Mouse (Mus musculus): Measurements from ENCODE around the gene Dab2ip. TPM values are rescaled to one million over a fixed set of nuclear protein-coding genes. Genes with fewer than 3 reads are reported as not detected.

Dab2ip gene
- polyA plus RNA-seq, 1 experiment from 2014 or later, result 27.0 TPM

DNA sequence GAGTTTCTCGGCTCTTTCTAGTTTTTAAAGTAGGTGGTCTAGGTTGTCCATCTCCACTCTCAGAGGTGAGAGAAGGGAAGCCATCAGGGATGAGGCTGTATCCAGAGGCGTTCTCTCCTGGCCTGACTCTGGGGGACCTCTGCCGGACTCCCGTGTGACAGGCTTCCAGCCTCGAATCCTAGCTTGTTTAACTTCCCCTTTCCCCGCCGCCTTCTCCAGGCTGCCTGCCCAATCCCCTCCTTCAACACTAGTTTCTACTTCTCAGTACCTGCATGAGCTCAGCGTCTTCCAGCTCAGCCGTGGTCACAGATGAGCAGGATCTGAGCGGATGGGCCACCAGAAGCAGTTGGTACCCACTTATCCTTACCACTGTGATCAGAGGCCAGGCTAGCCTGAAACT lies 31.3 kb downstream of the Dab2ip start:
- no peak overlapping the region for H3K4me2 ChIP-seq (ENCODE audit: low read depth, low read length)
- peaks cover 34% of the 10 kb centered on the region for H3K4me1 ChIP-seq (ENCODE audit: control insufficient read depth, insufficient read depth, low read length)
- H3K4me3 ChIP-seq (ENCODE audit: low read length), result no peak overlapping the region
- no peak overlapping the region for H3K9ac ChIP-seq (ENCODE audit: low read depth, low read length)
- no peak for ATAC-seq
- no peaks in the 10 kb centered on the region for H3K27me3 ChIP-seq (replicated peaks; ENCODE audit: control insufficient read depth, insufficient read depth, low read length)
- WGBS, result 79% methylated on average over 10 of the region's 10 CpGs
- H3K27ac ChIP-seq (ENCODE audit: low read length), result no peak overlapping the region
- H3K9me3 ChIP-seq (ENCODE audit: control insufficient read depth, low read length), result no peaks in the 10 kb centered on the region
- no peaks in the 10 kb centered on the region for H3K36me3 ChIP-seq (ENCODE audit: control insufficient read depth, insufficient read depth, low read length)

DNA sequence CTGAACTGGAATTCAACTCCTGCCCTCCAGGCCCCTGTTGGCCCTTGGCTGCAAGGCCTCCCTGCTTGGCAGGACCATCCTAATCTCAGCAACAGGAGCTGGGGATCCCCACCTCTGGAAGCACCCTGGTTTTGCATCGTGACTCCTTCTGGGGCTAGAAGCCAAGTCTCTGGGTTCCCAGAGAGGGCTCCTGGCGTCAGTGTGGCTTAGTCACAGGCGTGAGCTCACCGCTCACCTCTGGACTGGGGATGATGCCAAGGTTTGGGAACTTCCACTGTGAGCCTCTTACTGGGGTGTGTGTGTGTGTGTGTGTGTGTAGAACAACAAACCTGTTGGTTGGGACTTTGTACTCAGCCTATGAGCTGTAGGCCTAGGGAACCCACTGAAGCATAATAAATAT lies 31.7 kb downstream of the Dab2ip start:
- H3K27ac ChIP-seq (ENCODE audit: low read length), result no peak overlapping the region
- peak; percentile 15; the same call in 1 of the 2 replicates for ATAC-seq
- no peaks in the 10 kb centered on the region for H3K9me3 ChIP-seq (ENCODE audit: control insufficient read depth, low read length)
- WGBS, result 66% methylated on average over 4 of the region's 4 CpGs
- no peaks in the 10 kb centered on the region for H3K36me3 ChIP-seq (ENCODE audit: control insufficient read depth, insufficient read depth, low read length)
- H3K4me2 ChIP-seq (ENCODE audit: low read depth, low read length), result no peak overlapping the region
- H3K27me3 ChIP-seq (replicated peaks; ENCODE audit: control insufficient read depth, insufficient read depth, low read length), result no peaks in the 10 kb centered on the region
- peaks cover 38% of the 10 kb centered on the region for H3K4me1 ChIP-seq (ENCODE audit: control insufficient read depth, insufficient read depth, low read length)
- H3K4me3 ChIP-seq (ENCODE audit: low read length), result no peak overlapping the region
- no peak overlapping the region for H3K9ac ChIP-seq (ENCODE audit: low read depth, low read length)

DNA sequence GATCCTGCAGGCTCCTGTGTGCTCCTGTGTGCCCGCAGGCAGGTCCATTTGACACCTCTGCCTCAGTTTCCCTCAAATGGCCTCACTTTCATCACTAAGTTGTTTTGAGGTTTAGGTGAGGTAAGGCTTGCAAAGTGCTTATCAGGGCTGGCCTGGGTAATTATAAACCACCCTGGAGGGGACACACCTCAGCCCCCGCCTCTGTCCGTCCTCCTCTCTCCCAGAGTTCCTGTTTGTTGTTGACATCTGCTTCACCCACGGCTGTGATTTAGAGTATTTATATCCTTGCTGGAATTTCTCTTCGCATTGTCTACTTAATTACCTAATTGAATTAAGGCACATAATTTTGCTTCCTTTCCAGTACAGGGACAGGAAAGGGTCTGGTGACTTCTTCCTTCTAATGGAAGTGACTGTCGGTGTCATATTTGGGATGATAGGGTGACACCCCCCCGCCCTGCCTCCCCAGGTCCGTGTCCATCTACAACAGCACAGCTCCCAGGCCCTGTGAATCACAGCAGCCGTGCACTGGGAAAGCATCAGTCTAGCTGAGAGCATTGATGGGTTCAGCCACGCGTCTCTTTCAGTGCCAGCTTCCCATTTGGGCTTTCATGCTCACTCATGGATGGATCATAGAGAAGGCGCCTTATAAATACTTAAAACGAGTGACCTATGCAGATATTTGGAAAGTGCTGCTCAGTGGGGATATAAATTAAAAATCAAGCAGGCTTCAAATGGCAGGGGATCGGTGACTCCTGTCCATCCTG lies 34.1 kb downstream of the Dab2ip start:
- Histone ChIP-seq H3K27ac (ENCODE audit: low read length) (no peak overlapping the region), H3K27me3 (replicated peaks; ENCODE audit: control insufficient read depth, insufficient read depth, low read length) (no peaks in the 10 kb centered on the region), H3K9ac (ENCODE audit: low read depth, low read length) (no peak overlapping the region), H3K36me3 (ENCODE audit: control insufficient read depth, insufficient read depth, low read length) (no peaks in the 10 kb centered on the region), H3K4me1 (ENCODE audit: control insufficient read depth, insufficient read depth, low read length) (peaks cover 42% of the 10 kb centered on the region), H3K4me3 (ENCODE audit: low read length) (no peak overlapping the region), H3K9me3 (ENCODE audit: control insufficient read depth, low read length) (no peaks in the 10 kb centered on the region), H3K4me2 (ENCODE audit: low read depth, low read length) (no peak overlapping the region)
- WGBS, result 67% methylated on average over 14 of the region's 14 CpGs
- ATAC-seq, result no peak

- Histone ChIP-seq H3K27me3 (replicated peaks; ENCODE audit: control insufficient read depth, insufficient read depth, low read length) (no peaks in the 10 kb centered on the region), H3K4me3 (ENCODE audit: low read length) (no peak overlapping the region), H3K9ac (ENCODE audit: low read depth, low read length) (no peak overlapping the region), H3K27ac (ENCODE audit: low read length) (no peak overlapping the region), H3K36me3 (ENCODE audit: control insufficient read depth, insufficient read depth, low read length) (no peaks in the 10 kb centered on the region), H3K9me3 (ENCODE audit: control insufficient read depth, low read length) (no peaks in the 10 kb centered on the region), H3K4me2 (ENCODE audit: low read depth, low read length) (no peak overlapping the region), H3K4me1 (ENCODE audit: control insufficient read depth, insufficient read depth, low read length) (peaks cover 43% of the 10 kb centered on the region)
- 80% methylated on average over 9 of the region's 9 CpGs for WGBS
- no peak for ATAC-seq
Observed at GRCm38 (mm10) chr2:35592725-35593392, 34.8 kb downstream of the Dab2ip start.

DNA sequence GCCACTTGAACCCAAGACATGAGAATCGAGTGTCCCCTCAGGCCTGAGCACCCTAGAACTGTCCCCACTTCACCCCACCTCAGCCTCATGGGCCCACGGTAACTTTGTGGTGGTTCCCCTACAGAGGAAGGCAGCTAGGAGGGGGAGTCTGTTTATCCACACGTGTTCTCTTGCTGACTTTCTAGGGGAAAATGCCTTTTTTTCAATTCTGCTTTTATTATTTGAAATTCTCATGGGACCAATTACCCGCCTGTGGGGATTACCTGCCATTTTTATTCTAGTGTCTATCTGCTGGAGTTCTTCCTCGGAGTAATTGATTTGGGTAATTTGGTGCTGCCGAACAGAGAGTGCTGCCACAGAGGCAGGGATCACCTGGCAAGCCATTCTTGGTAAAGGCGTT lies 35.8 kb downstream of the Dab2ip start:
- Histone ChIP-seq H3K4me2 (ENCODE audit: low read depth, low read length) (no peak overlapping the region), H3K9ac (ENCODE audit: low read depth, low read length) (no peak overlapping the region), H3K4me1 (ENCODE audit: control insufficient read depth, insufficient read depth, low read length) (peaks cover 43% of the 10 kb centered on the region), H3K36me3 (ENCODE audit: control insufficient read depth, insufficient read depth, low read length) (no peaks in the 10 kb centered on the region), H3K9me3 (ENCODE audit: control insufficient read depth, low read length) (no peaks in the 10 kb centered on the region), H3K4me3 (ENCODE audit: low read length) (no peak overlapping the region), H3K27ac (ENCODE audit: low read length) (no peak overlapping the region), H3K27me3 (replicated peaks; ENCODE audit: control insufficient read depth, insufficient read depth, low read length) (no peaks in the 10 kb centered on the region)
- 84% methylated on average over 7 of the region's 7 CpGs for WGBS
- no peak for ATAC-seq

GRCm38 (mm10) chr2:35595102-35595501 lies 37.0 kb downstream of the Dab2ip start:
- Histone ChIP-seq H3K27ac (ENCODE audit: low read length) (0 out of 2 replicates have a peak overlapping the region, but pooled peaks have one; percentile 33), H3K4me3 (ENCODE audit: low read length) (no peak overlapping the region), H3K9me3 (ENCODE audit: control insufficient read depth, low read length) (no peaks in the 10 kb centered on the region), H3K4me1 (ENCODE audit: control insufficient read depth, insufficient read depth, low read length) (peaks cover 37% of the 10 kb centered on the region), H3K36me3 (ENCODE audit: control insufficient read depth, insufficient read depth, low read length) (no peaks in the 10 kb centered on the region), H3K4me2 (ENCODE audit: low read depth, low read length) (no peak overlapping the region), H3K9ac (ENCODE audit: low read depth, low read length) (no peak overlapping the region), H3K27me3 (replicated peaks; ENCODE audit: control insufficient read depth, insufficient read depth, low read length) (no peaks in the 10 kb centered on the region)
- WGBS, result 58% methylated on average over 1 of the region's 1 CpGs
- peak; percentile 82 for ATAC-seq

DNA sequence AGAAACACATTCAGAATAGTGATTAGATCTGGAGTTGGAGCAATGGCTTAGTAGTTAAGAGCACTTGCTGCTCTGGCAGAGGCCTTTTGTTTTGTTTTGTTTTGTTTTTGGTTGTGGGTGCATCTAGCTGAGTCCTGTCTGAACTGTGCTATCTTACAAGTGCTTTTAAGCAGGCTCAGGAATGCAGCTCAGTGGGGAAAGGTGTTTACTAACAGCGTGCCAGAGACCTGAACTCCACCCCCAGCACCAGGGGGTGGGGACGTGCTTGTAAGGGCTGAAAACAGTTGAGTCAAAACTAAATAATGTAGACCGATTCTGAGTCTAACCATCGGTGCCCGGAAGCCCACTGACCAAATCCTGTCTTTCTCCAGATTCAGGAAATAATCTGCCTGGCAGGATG lies 37.7 kb downstream of the Dab2ip start:
- Histone ChIP-seq H3K36me3 (ENCODE audit: control insufficient read depth, insufficient read depth, low read length) (no peaks in the 10 kb centered on the region), H3K9me3 (ENCODE audit: control insufficient read depth, low read length) (no peaks in the 10 kb centered on the region), H3K27me3 (replicated peaks; ENCODE audit: control insufficient read depth, insufficient read depth, low read length) (no peaks in the 10 kb centered on the region), H3K4me3 (ENCODE audit: low read length) (no peak overlapping the region), H3K9ac (ENCODE audit: low read depth, low read length) (no peak overlapping the region), H3K4me2 (ENCODE audit: low read depth, low read length) (no peak overlapping the region), H3K27ac (ENCODE audit: low read length) (no peak overlapping the region), H3K4me1 (ENCODE audit: control insufficient read depth, insufficient read depth, low read length) (peaks cover 35% of the 10 kb centered on the region)
- 57% methylated on average over 5 of the region's 5 CpGs for WGBS
- ATAC-seq, result peak; percentile 12; the same call in 1 of the 2 replicates

DNA sequence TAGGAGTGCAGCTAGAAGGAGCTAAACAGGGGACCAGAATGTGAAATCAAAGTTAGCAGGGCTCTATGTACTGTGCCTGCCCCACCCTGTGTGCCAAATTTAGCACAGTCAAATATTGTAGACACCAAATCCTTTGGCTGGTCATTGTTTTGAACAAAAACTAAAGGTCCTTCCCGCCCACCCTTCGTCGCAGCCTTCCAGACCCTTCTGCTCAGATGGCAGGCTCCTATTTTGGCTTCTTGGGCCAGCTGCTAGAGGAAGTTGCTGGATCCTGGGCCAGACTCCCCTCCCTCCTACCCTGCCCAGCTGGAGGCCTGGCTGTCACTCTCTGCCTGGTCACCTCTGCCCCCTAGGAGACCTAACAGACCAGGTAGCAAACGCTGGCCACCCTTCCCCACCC lies 38.7 kb downstream of the Dab2ip start:
- 77% methylated on average over 4 of the region's 4 CpGs for WGBS
- Histone ChIP-seq H3K9ac (ENCODE audit: low read depth, low read length) (no peak overlapping the region), H3K4me3 (ENCODE audit: low read length) (no peak overlapping the region), H3K4me2 (ENCODE audit: low read depth, low read length) (no peak overlapping the region), H3K27me3 (replicated peaks; ENCODE audit: control insufficient read depth, insufficient read depth, low read length) (no peaks in the 10 kb centered on the region), H3K27ac (ENCODE audit: low read length) (no peak overlapping the region), H3K36me3 (ENCODE audit: control insufficient read depth, insufficient read depth, low read length) (no peaks in the 10 kb centered on the region), H3K9me3 (ENCODE audit: control insufficient read depth, low read length) (no peaks in the 10 kb centered on the region), H3K4me1 (ENCODE audit: control insufficient read depth, insufficient read depth, low read length) (peaks cover 32% of the 10 kb centered on the region)
- ATAC-seq, result no peak

- Histone ChIP-seq H3K4me2 (ENCODE audit: low read depth, low read length) (no peak overlapping the region), H3K4me3 (ENCODE audit: low read length) (no peak overlapping the region), H3K27me3 (replicated peaks; ENCODE audit: control insufficient read depth, insufficient read depth, low read length) (no peaks in the 10 kb centered on the region), H3K4me1 (ENCODE audit: control insufficient read depth, insufficient read depth, low read length) (peaks cover 30% of the 10 kb centered on the region), H3K27ac (ENCODE audit: low read length) (no peak overlapping the region), H3K9ac (ENCODE audit: low read depth, low read length) (no peak overlapping the region), H3K9me3 (ENCODE audit: control insufficient read depth, low read length) (no peaks in the 10 kb centered on the region), H3K36me3 (ENCODE audit: control insufficient read depth, insufficient read depth, low read length) (no peaks in the 10 kb centered on the region)
- ATAC-seq, result no peak
- WGBS, result 61% methylated on average over 3 of the region's 3 CpGs
Observed at GRCm38 (mm10) chr2:35598819-35599218, 40.8 kb downstream of the Dab2ip start.
